Mouse (Mus musculus): ENCODE measurements around the gene Lbx2.

The Lbx2 gene

DNA sequence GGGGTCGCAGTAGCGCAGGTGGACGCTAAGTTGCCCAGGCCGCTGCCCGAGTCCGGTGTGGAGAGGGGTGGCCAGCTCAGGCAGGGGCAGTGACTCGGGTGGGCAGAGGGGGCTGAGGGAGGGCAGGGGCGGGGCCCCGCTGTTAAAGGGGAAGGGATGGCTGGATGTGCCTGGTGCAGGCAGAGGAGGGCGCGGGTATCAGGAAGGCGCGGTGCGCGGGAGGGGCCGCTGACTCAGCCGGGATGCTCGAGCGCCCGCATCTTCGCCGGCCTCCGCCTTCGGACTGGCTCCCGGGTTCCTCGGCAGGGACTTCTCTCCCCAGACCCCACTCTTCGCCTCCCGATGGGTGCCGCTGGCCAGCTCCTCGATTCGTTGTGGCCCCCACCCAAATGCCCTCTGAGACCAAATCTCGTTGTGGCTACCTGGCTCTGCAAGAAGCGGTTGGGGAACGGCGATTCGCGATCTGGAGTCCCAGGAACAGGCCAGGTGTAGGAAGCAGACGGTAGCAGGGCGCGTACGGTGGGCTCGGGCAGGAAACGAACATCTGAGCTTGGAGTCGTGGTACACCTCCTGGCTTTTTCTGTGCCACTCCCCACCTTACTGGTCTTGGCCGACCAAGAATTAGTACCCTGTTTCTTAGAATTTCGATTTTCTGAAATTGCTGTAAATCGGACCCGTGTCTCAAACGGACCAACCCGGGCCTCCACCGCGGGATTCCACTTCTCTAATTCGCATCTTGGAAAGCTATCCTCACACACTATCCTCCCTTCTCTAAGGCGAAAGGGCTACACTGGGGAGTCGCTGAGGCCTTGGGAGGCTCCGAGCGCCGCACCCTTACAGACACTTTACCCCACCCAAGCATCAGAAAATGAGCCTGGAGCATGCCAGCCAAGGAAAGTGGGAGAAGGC, 15.6 kb upstream of the Lbx2 start:
- DNase-seq (ENCODE audit: extremely low read depth, insufficient read length, low spot score): no peak

DNA sequence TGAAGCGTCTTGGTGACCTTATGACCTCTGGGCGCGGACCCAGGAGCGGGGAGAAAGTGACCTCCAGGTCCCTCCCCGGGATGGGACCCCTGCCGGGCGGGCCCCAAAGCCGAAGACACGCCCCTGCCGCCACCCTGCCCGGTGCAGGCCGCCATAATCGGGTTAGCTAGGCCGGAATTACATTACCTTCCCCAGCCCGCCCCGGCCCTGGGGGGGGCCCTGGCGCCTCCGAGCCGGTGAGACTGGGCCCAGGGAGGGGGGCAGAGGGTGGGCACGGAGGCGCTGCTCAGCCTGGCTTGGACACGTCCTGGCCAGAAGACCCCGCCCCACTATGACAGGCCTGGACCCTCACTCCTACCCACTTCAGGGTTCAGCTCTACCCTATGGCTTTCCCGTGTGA, 14.9 kb upstream of the Lbx2 start:
- DNase-seq (ENCODE audit: extremely low read depth, insufficient read length, low spot score): no peak

DNA sequence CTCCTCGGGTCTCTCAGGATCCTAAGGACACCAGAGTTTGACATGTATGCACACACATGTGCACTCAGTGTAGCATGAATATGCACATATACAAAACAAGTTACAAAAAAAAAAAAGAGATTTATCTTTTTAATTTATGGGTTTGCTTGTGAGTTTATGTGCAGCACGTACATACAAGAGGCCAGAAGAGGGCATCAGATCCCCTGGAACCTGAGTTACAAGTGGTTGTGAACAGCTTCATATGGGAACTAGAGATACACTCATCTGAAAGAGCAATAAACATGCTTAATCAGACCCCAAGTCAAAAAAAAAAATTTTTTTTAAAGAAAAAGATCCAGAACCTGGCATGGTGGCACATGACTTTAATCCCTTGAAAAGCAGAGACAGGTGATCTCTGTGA, 11.2 kb upstream of the Lbx2 start:
- DNase-seq (ENCODE audit: extremely low read depth, insufficient read length, low spot score): no peak

DNA sequence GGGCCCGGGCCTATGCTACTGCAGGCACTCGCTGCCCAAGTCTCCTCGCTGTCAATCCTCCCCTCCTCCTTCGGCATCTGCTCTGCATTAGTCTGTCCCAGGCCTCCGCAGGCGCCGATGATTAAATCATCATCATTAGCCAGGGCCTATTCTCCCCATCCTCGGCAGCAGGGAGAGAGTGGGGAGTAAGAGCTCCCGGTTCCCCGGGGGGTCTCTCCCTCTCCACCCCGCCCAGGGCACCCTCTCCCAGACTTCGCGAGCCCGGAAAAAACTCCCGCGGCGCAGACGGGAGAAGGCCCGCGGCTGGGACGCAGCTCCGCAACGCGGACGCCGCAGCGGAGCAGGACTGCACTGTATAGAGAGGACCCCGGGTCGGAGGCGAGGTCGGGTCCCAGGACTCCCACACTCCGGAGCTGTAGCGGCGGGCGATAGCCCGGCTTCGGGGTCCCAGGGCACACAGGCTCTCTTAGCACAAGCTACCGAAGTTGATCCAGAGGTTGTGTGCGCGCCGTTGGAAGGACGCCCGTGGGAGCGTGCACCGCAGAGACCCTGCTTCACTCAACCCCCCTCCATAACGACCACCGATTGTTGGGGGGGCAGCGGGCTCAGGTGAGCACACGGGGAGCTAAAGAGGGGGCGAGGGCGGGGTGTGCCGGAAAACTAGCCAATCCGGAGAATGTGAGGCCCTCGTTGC, 8.4 kb upstream of the Lbx2 start, which contains the start of gene Pcgf1:
Gene Pcgf1 (plus strand): TSS at position 240 of the 694 bp plus-strand sequence.
- DNase-seq (ENCODE audit: extremely low read depth, insufficient read length, low spot score): no peak

DNA sequence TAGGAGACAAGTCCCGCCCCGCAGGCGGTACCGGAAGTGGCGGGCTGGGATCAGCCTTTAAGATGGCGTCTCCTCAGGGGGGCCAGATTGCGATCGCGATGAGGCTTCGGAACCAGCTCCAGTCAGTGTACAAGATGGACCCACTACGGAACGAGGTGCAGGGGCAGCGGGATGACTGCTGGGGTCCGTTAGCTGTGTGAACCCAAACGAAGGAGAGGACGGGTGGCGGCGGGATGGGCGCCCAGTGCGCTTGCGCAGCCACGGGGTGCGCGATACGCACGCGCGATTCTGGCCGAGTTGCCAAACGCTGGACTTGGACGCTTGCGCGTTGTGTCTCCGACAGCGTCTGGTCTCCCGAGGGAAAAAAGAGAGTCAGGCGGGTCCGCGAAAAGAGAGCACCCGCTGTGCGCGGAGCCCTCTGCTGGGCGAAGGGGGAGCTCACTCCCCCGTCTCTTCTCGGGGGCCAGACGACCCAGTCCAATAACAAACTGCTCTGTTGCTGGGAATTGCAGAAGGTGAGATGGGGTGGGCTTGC, 7.8 kb upstream of the Lbx2 start:
- DNase-seq (ENCODE audit: extremely low read depth, insufficient read length, low spot score): peak; percentile 96

DNA sequence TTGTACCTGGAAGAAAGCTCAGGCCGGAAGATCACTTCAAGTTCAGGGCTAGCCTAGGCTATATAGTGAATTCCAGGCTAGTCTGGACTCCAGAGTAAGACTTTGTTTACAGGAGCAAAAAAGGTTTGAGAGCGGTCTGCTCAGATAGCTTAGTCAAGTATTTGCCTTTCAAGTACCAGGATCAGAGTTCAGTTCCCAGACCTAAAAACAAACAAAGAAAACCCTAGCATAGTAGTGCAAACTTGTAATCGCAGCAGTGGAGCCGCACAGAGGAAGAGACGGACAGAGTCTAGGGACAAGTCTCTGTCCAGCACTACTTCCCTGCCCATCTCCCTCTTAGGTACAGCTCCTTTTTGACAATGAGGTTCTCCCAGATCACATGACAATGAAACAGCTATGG, 6.0 kb upstream of the Lbx2 start:
- no peak for DNase-seq (ENCODE audit: extremely low read depth, insufficient read length, low spot score)

DNA sequence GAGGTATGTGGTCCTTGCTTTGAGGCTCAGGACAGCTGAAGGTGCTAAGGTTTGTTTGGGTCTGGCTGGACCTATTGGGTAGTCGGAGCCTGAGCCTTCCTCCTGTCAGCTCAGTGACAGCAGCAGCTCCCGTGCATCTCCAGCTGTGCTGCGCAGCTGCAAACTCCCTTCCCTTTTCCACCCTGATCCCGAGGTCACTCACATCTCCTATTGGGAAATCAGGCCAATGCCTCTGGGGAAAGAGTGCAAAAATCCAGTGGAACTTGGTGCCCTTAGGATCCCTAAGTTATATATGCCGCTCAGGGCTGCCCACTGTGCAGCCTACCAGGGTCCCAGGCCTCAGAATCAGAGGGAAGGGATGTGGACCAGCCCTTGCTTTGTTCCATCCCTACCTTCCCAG, 2.7 kb upstream of the Lbx2 start:
- no peak for DNase-seq (ENCODE audit: extremely low read depth, insufficient read length, low spot score)

DNA sequence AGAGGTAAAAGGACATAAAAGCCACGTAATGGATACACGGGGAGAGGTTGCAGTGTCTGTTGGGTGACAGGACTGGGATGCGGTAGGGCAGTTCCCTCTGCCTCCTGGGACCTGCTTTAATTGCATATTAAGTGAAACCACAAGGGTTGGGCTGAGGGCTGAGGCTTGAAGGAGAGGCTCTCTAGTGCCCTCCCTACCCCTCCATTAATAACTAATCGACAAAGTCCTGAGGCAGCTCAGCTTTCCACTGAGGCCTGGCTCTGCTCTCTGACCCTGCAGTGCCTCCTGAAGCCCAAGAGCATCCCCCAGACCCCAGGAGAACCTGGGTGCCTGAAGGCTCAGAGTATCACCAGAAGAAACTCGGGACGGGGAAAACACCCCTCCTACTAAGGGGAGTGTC, 1.7 kb upstream of the Lbx2 start:
- no peak for DNase-seq (ENCODE audit: extremely low read depth, insufficient read length, low spot score)

DNA sequence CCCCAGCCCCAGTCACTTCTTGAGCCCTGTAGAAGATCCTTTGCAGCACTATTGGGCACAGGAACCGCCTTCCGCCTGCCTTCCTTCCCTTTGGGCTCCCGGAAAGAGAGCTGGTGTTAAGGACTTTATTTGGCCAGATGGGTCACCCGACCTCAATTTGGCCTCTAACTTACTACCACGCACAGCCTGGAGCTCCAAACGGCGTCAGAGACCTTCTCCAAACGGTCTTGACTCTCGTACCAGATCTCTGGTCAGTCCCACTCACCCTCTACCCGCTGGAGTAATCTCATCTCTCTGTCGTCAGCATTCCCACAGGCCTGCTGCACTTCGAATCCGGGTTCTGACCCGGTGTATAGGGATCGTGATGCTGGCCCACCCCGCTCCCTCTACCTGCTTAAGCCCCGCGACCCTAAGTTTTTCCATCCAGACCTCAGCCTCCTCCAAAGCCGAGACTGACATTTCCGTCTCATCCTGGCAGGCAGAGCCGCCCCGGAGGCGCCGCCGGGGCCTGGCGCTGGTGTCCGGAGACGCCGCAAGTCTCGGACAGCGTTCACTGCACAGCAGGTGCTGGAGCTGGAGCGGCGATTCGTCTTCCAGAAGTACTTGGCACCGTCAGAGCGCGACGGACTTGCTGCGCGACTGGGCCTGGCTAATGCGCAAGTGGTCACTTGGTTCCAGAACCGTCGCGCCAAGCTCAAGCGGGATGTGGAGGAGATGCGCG, 1.2 kb downstream of the Lbx2 start:
- DNase-seq (ENCODE audit: extremely low read depth, insufficient read length, low spot score): no peak

DNA sequence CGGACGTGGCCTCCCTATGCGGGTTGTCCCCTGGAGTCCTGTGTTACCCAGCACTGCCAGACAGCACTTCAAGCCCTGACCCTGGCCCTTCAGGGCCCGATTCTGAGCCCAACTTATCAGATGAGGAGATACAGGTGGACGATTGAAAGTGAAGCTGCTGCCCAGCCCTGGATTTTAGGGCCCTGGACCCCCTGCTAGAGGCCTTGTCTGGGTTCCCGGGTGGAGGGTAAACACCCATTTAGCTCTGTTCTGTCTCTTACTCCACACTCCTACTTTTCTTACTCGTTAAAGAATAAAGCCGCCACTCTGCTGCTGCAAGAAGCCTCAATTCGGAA, 1.7 kb downstream of the Lbx2 start:
- no peak for DNase-seq (ENCODE audit: extremely low read depth, insufficient read length, low spot score)

DNA sequence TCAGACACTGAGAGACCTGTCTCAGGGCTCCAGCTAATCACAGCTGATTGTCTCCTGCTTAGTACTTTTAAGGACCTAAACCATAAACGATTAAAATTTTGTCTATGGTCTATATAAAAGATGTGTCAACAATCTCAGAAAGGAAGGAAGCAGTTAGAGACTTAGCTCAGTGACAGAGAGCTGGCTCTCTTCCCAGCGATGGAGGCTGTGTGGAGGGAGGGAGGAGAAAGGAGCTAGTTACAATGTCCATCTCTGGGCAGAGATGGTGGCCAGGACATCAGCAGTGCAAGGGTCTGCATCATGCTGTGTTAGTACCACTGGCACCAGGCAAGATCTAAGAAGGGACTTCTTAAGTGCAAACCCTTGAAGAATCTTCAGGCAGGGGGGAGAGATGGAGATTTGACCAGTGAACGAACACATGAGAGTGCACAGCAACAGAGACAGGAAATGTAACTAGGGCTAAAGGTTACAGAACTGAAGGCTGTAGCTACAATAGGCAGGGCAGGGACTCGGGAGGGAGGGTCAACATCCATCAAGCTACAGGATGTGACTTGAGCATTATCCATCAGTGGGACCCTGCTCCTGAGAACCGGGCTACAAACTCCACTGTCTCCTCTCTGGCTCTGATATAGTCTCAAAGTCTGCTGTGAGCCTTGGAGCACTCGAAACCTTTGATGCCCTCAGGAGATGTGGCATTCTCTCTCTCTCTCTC, 6.4 kb downstream of the Lbx2 start:
- DNase-seq (ENCODE audit: extremely low read depth, insufficient read length, low spot score): no peak

DNA sequence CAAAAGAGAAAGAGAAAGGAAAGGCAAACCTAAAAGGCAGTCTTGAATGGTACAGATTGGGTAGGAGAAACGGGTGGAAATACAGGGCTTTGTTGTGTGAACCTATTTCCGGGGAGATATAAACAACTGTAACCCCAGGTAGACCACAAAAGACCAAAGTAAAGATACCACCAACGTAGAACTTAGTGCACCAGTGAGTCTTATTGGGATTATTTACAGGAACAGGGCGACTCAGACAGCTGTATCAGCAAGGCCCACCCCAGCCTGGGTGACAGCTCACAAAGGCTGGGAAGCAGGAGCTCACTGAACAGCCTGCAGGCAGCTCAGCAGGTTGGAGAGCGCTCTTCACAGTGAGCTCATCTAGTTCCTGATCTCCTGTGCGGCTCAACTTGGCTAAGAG, 9.8 kb downstream of the Lbx2 start:
- DNase-seq (ENCODE audit: extremely low read depth, insufficient read length, low spot score): no peak

DNA sequence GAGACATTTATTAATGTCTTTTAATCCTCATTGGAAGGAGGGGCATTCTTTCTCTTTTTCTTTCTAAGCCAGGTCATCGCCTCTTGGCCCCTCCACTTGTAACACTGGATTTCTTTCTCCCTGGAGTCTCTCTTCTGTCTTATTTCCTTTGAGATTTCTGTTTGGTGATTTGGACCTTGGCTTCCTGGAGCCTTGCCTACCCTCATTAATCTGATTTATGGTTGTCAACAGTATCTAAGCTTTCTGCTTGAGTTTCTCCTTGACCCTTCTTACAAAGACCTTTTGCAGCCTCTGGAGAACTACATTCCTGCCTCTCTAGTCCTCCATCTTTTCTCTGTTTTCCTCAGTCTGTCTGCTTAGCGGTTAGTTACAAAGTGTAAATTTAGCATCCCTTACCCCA, 12.2 kb downstream of the Lbx2 start:
- DNase-seq (ENCODE audit: extremely low read depth, insufficient read length, low spot score): no peak

DNA sequence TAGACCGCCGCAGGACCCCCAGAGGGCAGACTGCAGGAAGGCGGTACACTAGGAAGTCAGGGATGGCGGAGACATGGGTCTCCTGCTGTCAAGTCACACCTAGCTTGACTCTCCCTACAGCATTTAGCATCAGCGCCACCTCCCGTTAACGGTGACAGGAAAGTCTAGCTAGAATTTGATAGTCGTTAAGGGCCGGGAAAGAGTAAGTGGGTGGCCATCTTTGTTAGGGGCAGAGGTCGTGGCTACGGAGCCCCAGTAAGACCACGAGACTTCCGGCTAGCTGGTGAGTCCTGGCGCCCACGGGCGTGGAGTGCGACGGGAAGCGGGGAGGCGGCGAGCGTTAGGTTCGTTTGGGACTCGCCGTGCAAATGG, 15.1 kb downstream of the Lbx2 start, which contains the start of the genes Ccdc142 and Gm42688:
Gene Ccdc142 (plus strand): TSS at position 286 of the 372 bp plus-strand sequence.
Gene Gm42688 (plus strand): TSS at position 302 of the 372 bp plus-strand sequence.
- no peak for DNase-seq (ENCODE audit: extremely low read depth, insufficient read length, low spot score)

DNA sequence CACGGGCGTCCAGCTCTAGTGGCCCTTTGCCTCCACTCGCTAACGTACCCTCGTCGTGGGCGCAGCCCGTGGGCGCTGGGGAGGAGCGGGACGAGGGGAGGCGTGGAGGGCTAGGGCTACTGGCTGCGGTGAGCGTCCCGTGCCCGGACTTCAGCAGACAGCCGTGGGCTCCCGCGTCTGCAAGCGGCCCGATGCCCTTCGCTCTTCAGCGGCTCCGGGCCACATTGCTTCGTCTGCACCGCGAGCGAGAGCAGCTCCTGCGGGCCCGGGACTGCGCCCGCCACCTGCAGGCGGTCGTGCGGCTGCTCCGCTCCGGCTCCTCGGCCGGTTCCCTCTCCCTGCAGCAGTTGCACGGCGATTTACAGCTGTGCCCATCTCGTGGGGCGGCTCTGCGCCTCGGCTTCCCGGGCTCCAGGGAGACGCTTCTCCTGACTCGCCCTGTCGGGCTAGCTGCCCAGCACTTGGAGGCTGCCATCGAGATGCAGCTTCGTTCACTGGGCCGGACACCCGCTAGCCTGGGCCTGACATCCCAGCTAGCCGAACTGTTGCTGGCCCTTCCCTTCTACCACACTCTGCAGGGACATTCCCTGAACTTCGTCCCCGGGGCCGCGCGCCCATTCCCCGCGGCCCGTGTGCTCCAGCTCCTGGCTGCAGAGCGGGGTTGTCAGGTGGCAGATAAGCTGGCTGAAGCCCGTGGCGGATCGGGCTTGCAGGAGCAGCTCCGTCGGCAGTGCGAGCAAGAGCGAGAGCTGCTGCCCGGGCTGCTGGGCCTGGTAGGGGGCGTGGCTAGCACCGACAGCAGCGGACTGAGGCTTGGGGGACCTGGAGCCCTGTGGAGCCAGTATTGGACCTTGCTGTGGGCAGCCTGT, 15.8 kb downstream of the Lbx2 start:
- peak; percentile 85 for DNase-seq (ENCODE audit: extremely low read depth, insufficient read length, low spot score)

DNA sequence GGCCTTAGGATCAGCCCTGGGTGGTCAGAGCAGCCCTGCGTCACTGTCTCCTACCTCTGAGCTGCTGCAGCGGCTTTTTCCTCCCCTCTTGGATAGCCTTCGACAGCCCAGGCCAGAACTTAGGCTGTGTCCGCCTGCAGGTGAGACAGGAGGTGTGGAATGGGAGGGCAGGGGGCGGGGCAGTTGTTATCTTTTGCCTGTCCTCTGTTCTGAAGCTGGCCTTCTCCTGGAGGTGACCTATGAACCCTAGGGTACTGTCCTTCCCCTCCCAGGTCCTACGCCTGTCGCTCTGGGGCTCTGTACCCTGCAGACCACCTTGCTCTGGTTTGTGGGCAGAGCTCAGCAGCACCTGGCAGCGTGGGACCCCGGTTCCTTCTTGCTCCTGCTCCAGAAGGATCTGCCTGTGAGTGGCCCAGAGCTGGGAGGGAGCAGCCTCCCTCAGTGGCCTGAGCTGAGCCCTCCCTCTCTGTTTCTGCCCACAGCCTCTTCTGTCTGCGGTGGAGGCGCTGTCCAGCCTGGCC, 17.0 kb downstream of the Lbx2 start:
- no peak for DNase-seq (ENCODE audit: extremely low read depth, insufficient read length, low spot score)

DNA sequence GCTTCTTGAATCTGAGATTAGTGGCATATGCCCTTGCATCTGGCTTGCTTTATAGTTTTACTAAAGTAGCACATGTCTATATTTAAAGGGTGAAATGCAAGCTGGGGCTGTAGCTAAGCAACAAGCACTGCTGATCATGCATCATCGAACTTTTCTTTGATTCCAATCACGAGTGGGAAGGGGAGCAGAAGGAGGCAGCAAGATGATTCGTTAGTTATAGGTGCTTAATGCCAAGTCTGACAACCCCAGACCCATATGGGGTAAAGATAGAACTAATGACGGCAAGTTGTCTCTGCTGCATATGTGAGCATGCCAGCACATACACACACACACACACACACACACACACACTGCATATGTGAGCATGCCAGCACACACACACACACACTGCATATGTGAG, 18.0 kb downstream of the Lbx2 start:
- DNase-seq (ENCODE audit: extremely low read depth, insufficient read length, low spot score): no peak

DNA sequence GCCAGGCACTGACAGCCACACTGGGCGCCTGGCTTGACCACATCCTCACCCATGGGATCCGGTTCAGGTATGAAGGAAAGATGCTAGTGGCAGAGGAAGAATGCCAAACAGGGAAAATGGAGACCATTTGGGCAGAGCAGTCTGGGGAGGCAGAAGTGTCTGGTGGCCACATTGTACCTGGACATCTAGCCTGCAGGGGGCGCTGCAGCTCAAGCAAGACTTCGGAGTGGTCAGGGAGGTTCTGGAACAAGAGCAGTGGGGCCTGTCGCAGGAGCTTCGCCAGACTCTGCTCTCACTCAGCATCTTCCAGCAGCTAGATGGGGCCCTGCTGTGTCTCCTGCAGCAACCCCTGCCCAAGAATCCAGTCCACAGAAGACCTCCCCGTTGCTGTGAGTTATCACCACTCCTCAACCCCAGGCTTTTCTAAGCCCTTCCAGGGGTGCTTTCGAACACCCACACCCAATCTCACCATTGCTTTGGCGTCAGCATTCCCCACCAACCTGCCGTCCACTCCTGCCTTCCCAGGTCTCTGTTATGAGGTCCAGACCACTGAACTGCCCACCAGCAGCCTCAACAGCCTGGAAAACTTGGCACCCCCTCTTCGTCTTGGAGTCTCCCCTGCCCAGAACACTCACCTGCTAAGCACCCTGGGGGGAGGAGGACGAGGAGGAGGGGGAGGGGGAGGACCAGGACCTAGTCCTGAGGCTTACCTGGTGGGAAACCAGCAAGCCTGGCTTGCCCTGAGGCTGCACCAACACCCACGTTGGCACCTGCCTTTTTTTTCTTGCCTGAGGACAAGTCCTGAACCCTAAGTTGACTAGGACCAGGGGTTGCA, 21.6 kb downstream of the Lbx2 start:
- DNase-seq (ENCODE audit: extremely low read depth, insufficient read length, low spot score): peak; percentile 58

All from 3134 (cell line).